Mouse (Mus musculus) limb, embryonic 11.5 days (tissue): ENCODE measurements at regions not wholly inside any gene's neighbourhood (a gene's known extent, or its start where the extent isn't known, plus 50 kb on each side); places are given as distances from the start of the nearest gene placed in this dataset.
A peak's percentile ranks its signal among the peaks of the same experiment; 100 is the strongest.

Source experiments
- ATAC-seq: fragments of 200-750 bp; cut with Nextera tagmentation; 2 replicates; pipeline ENCODE4 v1.8.0; 2017; ENCODE audit warnings: low read depth; ENCODE audit not compliant: insufficient number of reproducible peaks, low FRiP score, low TSS enrichment
- DNase-seq: peaks from one replicate; pipeline ENCODE4 v3.0.0-alpha.2; 2015; ENCODE audit warnings: low spot score
- H3K27ac ChIP-seq: fragments of 300-500 bp; sonication (generic); replicated peaks from 2 replicates; pipeline ENCODE4 v1.5.1; 2014; ENCODE audit warnings: low read depth, mild to moderate bottlenecking, low read length
- H3K27me3 ChIP-seq: fragments of 300-500 bp; sonication (generic); 2 replicates; pipeline ENCODE4 v1.6.1; 2014; ENCODE audit warnings: mild to moderate bottlenecking, low read length, mixed read lengths; ENCODE audit not compliant: control insufficient read depth, insufficient read depth
- H3K36me3 ChIP-seq: fragments of 300-500 bp; sonication (generic); 2 replicates; pipeline ENCODE4 v1.6.1; 2014; ENCODE audit warnings: mild to moderate bottlenecking, low read length, moderate library complexity, mixed read lengths; ENCODE audit not compliant: control insufficient read depth, insufficient read depth
- H3K4me1 ChIP-seq: fragments of 300-500 bp; sonication (generic); 2 replicates; pipeline ENCODE4 v1.6.1; 2014; ENCODE audit warnings: low read length, mixed read lengths; ENCODE audit not compliant: control insufficient read depth, insufficient read depth
- H3K4me2 ChIP-seq: fragments of 300-500 bp; sonication (generic); 2 replicates; pipeline ENCODE4 v1.6.1; 2014; ENCODE audit warnings: low read depth, mild to moderate bottlenecking, moderate library complexity; ENCODE audit not compliant: severe bottlenecking
- H3K4me3 ChIP-seq: fragments of 300-500 bp; sonication (generic); 2 replicates; pipeline ENCODE4 v1.5.1; 2014; ENCODE audit warnings: low read depth, low read length
- H3K9ac ChIP-seq: fragments of 300-500 bp; sonication (generic); 2 replicates; pipeline ENCODE4 v1.6.1; 2014; ENCODE audit warnings: mild to moderate bottlenecking, low read length
- H3K9me3 ChIP-seq: fragments of 300-500 bp; sonication (generic); 2 replicates; pipeline ENCODE4 v1.6.1; 2016; ENCODE audit warnings: low read length; ENCODE audit not compliant: control insufficient read depth
- WGBS: fragments of 180-500 bp; shearing (Covaris S2); extraction: QIAGEN DNeasy Blood & Tissue Kit; methylation state at CpG from one replicate; pipeline ENCODE4 v1.1.7; 2014; 5-methylcytosine and 5-hydroxymethylcytosine counted together

- no peak overlapping the region for H3K4me2 ChIP-seq
- no peaks in the 10 kb centered on the region for H3K27me3 ChIP-seq
- 0 out of 2 replicates have a peak, but pooled peaks cover 2% of the 10 kb centered on the region for H3K4me1 ChIP-seq
- DNase-seq = no peak
- 18% methylated on average over 1 of the region's 1 CpGs for WGBS
- no peak overlapping the region for H3K4me3 ChIP-seq
- no peak overlapping the region for H3K27ac ChIP-seq
- ATAC-seq = no peak
- H3K9ac ChIP-seq = no peak overlapping the region
- no peaks in the 10 kb centered on the region for H3K9me3 ChIP-seq
- no peaks in the 10 kb centered on the region for H3K36me3 ChIP-seq
These were observed 135.0 kb upstream of the Lef1 start for GRCm38 (mm10) chr3:130975291-130975690.

- Histone ChIP-seq H3K4me1 (no peaks in the 10 kb centered on the region), H3K9me3 (no peaks in the 10 kb centered on the region), H3K4me2 (no peak overlapping the region), H3K36me3 (no peaks in the 10 kb centered on the region), H3K27ac (no peak overlapping the region), H3K9ac (no peak overlapping the region), H3K4me3 (no peak overlapping the region), H3K27me3 (no peaks in the 10 kb centered on the region)
- ATAC-seq (no peak), DNase-seq (no peak)
- 82% methylated on average over 2 of the region's 2 CpGs for WGBS
These were observed 138.1 kb upstream of the Lef1 start for GRCm38 (mm10) chr3:130972126-130972525.

DNA sequence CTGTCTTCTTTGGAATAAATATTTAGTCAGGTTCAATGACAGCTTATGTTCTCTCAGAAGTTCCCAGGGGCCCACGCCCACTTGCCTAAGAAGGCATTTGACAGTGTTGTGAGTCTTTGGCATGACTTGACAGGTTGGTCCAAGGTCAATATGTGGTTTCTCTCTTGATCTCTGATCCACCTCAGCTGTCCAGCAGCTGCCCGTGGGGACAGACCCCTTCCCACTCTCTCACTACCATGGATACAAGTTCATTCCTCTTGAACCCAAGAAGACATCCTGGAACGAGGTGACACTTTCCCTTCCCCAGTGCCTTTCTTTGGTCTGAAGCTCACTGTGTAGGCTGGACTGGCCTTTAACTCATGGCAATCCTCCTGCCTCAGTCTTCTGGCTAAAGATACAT, 145.0 kb upstream of the Lef1 start:
- Histone ChIP-seq H3K27ac (no peak overlapping the region), H3K36me3 (no peaks in the 10 kb centered on the region)

GRCm38 (mm10) chr3:130964088-130964487, 146.2 kb upstream of the Lef1 start:
- 88% methylated on average over 6 of the region's 6 CpGs for WGBS
- no peak overlapping the region for H3K27ac ChIP-seq
- no peak for DNase-seq
- no peak overlapping the region for H3K4me3 ChIP-seq
- H3K4me2 ChIP-seq = no peak overlapping the region
- H3K9me3 ChIP-seq = no peaks in the 10 kb centered on the region
- no peak for ATAC-seq
- H3K27me3 ChIP-seq = no peaks in the 10 kb centered on the region
- no peaks in the 10 kb centered on the region for H3K4me1 ChIP-seq
- no peaks in the 10 kb centered on the region for H3K36me3 ChIP-seq
- no peak overlapping the region for H3K9ac ChIP-seq

More for the DNA sequence above, 145.0 kb upstream of the Lef1 start:
- WGBS = 90% methylated on average over 3 of the region's 3 CpGs
- Histone ChIP-seq H3K4me1 (no peaks in the 10 kb centered on the region), H3K9ac (no peak overlapping the region), H3K9me3 (no peaks in the 10 kb centered on the region), H3K4me2 (no peak overlapping the region), H3K27me3 (no peaks in the 10 kb centered on the region), H3K4me3 (no peak overlapping the region)
- ATAC-seq = no peak
- DNase-seq = no peak

DNA sequence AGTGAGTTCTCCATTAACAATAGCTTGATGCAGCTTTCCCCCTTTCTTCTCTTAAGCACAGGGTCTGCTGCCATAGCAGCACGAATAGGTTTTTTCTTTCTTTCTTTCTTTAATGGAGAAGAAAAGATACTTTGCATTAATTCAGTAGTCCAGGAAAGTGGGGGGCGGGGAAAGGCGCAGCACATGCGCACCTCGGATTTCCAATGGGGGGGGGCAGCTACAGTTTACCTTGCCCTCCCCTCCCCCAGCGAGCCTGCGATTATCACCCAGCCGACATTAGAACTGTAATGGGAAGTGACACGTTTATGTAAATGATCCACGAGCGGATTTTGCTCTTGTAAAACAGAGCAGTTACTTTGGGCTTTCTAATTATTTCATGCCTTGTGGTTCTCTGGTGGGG, 146.6 kb upstream of the Lef1 start:
- 23% methylated on average over 11 of the region's 11 CpGs for WGBS

DNA sequence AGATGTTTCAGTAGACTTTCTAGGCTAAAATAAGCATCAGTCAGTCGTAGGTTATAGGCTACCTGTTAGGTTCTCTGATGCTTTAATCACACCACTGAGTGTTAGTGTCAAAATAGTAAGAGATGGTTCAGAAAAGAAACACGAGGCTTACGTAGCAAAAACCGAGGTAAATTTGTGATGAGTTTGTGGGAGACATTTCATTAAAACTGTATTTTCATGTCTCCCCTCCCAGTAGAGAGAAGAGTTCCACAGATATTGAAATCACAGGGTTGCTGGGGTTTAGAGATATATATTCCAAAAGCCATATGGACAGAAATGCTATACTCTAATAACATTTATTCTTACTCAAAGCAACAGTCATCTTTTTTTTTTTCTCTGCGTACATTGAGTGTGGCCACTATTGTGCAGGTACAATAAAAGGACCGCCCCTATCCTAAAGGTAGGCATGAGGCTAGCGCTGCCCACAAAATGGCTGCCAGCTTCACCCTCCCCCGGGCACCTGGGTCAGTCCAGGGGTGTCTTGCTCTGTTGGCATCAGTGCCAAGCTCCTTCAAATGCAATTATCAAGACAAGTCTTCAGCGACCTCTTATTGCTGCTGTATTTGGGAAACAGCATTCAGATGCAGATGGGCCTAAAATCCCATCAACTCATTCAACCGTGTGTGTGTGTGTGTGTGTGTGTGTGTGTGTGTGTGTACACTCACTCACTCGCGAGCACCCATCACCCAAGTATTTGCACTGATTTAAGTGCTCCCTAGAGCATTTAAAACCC, 147.4 kb upstream of the Lef1 start:
- no peaks in the 10 kb centered on the region for H3K36me3 ChIP-seq
- DNase-seq (no peak), ATAC-seq (peak; percentile 68; the same call in 1 of the 2 replicates)
- H3K27me3 ChIP-seq = no peaks in the 10 kb centered on the region
- no peaks in the 10 kb centered on the region for H3K4me1 ChIP-seq
- H3K4me3 ChIP-seq = no peak overlapping the region
- no peak overlapping the region for H3K9ac ChIP-seq
- whole genome bisulfite sequencing = 76% methylated on average over 12 of the region's 12 CpGs
- H3K4me2 ChIP-seq = no peak overlapping the region
- no peaks in the 10 kb centered on the region for H3K9me3 ChIP-seq
- no peak overlapping the region for H3K27ac ChIP-seq

More for the DNA sequence above, 146.6 kb upstream of the Lef1 start:
- ATAC-seq = no peak
- Histone ChIP-seq H3K4me3 (no peak overlapping the region), H3K27ac (no peak overlapping the region), H3K9ac (no peak overlapping the region), H3K36me3 (no peaks in the 10 kb centered on the region), H3K27me3 (no peaks in the 10 kb centered on the region), H3K9me3 (no peaks in the 10 kb centered on the region), H3K4me1 (no peaks in the 10 kb centered on the region), H3K4me2 (no peak overlapping the region)
- peak; percentile 46 for DNase-seq

DNA sequence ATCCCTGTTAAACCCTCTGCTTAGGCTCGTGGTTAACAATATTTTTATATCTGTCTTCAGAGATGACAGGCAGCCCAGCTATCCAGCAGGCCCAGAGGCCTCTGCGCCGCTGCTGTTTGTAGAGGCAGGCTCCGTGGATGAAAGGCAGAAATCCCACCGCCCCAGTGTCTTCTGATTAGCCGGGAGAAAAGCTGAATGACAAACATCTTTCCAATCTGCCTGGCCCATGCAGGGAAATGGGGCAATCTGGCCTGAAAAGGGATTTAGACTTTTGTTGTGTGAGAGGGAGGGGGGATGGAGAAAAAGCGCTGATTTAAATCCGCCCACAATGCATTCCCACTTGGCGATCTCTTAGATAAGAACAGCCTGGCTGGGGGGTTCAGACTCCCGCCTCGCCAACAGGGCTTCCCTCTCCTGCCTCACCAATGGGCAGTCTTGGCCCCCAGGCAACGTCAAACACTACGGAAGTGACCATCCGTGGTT, 148.1 kb upstream of the Lef1 start:
- WGBS = 22% methylated on average over 14 of the region's 14 CpGs
- Histone ChIP-seq H3K4me3 (no peak overlapping the region), H3K9ac (no peak overlapping the region), H3K4me2 (no peak overlapping the region; the same call in 1 of the 2 replicates), H3K27me3 (no peaks in the 10 kb centered on the region), H3K9me3 (no peaks in the 10 kb centered on the region), H3K36me3 (no peaks in the 10 kb centered on the region), H3K27ac (no peak overlapping the region), H3K4me1 (no peaks in the 10 kb centered on the region)
- no peak for ATAC-seq
- DNase-seq = no peak

GRCm38 (mm10) chr3:130961704-130962103, 148.6 kb upstream of the Lef1 start:
- H3K27me3 ChIP-seq = no peaks in the 10 kb centered on the region
- no peak for ATAC-seq
- no peak overlapping the region for H3K4me3 ChIP-seq
- H3K4me2 ChIP-seq = no peak overlapping the region
- no peak overlapping the region for H3K27ac ChIP-seq
- H3K36me3 ChIP-seq = no peaks in the 10 kb centered on the region
- no peak for DNase-seq
- no peak overlapping the region for H3K9ac ChIP-seq
- H3K4me1 ChIP-seq = no peaks in the 10 kb centered on the region
- WGBS = 60% methylated on average over 6 of the region's 6 CpGs
- no peaks in the 10 kb centered on the region for H3K9me3 ChIP-seq

DNA sequence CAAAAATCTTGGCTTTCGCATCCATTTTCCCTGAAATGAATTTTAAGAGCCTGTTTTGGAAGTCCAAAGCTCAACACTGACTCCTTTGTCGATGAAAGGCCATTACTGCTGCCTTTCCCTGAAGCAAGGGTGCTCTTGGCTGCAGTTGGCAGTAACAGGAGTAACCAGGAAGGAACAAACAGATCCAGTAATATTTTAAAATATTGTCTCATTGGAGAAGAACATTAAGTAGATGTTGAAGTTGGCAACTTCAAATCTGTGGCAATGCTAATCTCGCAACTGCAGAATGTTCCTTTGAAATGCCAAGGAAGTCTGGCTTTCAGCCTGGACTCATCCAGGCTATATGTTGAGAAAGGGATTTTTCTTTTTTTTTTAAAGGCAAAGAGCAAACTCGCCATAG, 154.3 kb upstream of the Lef1 start:
- Histone ChIP-seq H3K4me1 (no peaks in the 10 kb centered on the region), H3K36me3 (no peaks in the 10 kb centered on the region), H3K9ac (no peak overlapping the region), H3K27ac (no peak overlapping the region), H3K9me3 (no peaks in the 10 kb centered on the region), H3K4me3 (no peak overlapping the region), H3K4me2 (no peak overlapping the region), H3K27me3 (no peaks in the 10 kb centered on the region)
- WGBS = 85% methylated on average over 4 of the region's 4 CpGs
- ATAC-seq (no peak), DNase-seq (no peak)
